Mouse (Mus musculus): Measurements from ENCODE around the gene Slfn1. TPM values are rescaled to one million over a fixed set of nuclear protein-coding genes. Genes with fewer than 3 reads are reported as not detected.

The Slfn1 gene
- polyA plus RNA-seq, 1 experiment from 2014 or later = 0.53 TPM

- no peak overlapping the region for H3K4me3 ChIP-seq (ENCODE audit: low read depth, low read length)
- H3K4me1 ChIP-seq (replicated peaks; ENCODE audit: control insufficient read depth, insufficient read depth, low read length) = no peaks in the 10 kb centered on the region
- H3K9me3 ChIP-seq (ENCODE audit: control insufficient read depth) = 0 out of 2 replicates have a peak, but pooled peaks cover 4% of the 10 kb centered on the region
- H3K4me2 ChIP-seq (replicated peaks; ENCODE audit: low read depth) = no peak overlapping the region
- no peaks in the 10 kb centered on the region for H3K36me3 ChIP-seq (ENCODE audit: control insufficient read depth, insufficient read depth)
- no peak overlapping the region; the same call in 1 of the 2 replicates for H3K27ac ChIP-seq (ENCODE audit: low read depth, low read length)
- peak; percentile 76 for ATAC-seq
- no peak overlapping the region for H3K9ac ChIP-seq (ENCODE audit: low read depth, low read length)
- TF ChIP-seq CTCF (IDR thresholded peaks at IDR 0.05; ENCODE audit: low read depth) = no peak
- no peaks in the 10 kb centered on the region for H3K27me3 ChIP-seq (replicated peaks; ENCODE audit: control insufficient read depth, insufficient read depth, low read length)
- 48% methylated on average over 9 of the region's 9 CpGs for WGBS
Measured at GRCm38 (mm10) chr11:83079487-83080199, 37.0 kb upstream of the Slfn1 start.

- no peak for TF ChIP-seq CTCF (IDR thresholded peaks at IDR 0.05; ENCODE audit: low read depth)
Measured at GRCm38 (mm10) chr11:83082741-83083473, 33.7 kb upstream of the Slfn1 start.

DNA sequence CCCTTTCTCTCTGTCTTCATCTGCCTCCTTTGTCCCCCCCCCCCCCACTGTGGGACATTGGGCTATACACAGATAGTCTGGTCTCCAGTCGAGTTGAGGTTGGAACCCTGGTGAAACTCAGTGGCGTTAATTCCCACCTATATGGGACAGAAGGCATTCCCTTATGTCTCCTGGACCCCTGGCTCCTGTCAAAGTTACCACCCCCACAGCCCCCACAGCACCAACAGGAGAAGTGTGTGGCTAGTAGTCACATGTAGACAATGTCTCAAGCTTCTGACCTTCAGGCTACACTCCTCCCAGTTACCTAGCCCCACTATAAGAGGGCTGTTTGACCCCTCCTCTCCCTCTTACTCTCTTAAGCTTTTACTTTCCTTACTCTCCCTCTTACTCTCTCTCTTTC, 32.5 kb upstream of the Slfn1 start:
- Histone ChIP-seq H3K9ac (ENCODE audit: low read depth, low read length) (no peak overlapping the region), H3K4me3 (ENCODE audit: low read depth, low read length) (no peak overlapping the region), H3K9me3 (ENCODE audit: control insufficient read depth) (0 out of 2 replicates have a peak, but pooled peaks cover 4% of the 10 kb centered on the region), H3K27me3 (replicated peaks; ENCODE audit: control insufficient read depth, insufficient read depth, low read length) (no peaks in the 10 kb centered on the region), H3K4me1 (replicated peaks; ENCODE audit: control insufficient read depth, insufficient read depth, low read length) (no peaks in the 10 kb centered on the region), H3K4me2 (replicated peaks; ENCODE audit: low read depth) (no peak overlapping the region), H3K36me3 (ENCODE audit: control insufficient read depth, insufficient read depth) (no peaks in the 10 kb centered on the region), H3K27ac (ENCODE audit: low read depth, low read length) (no peak overlapping the region)
- ATAC-seq = no peak
- 89% methylated on average over 2 of the region's 2 CpGs for WGBS
- TF ChIP-seq CTCF (IDR thresholded peaks at IDR 0.05; ENCODE audit: low read depth) = no peak

More at GRCm38 (mm10) chr11:83082741-83083473, 33.7 kb upstream of the Slfn1 start:
- no peak for ATAC-seq
- Histone ChIP-seq H3K27me3 (replicated peaks; ENCODE audit: control insufficient read depth, insufficient read depth, low read length) (no peaks in the 10 kb centered on the region), H3K9me3 (ENCODE audit: control insufficient read depth) (0 out of 2 replicates have a peak, but pooled peaks cover 4% of the 10 kb centered on the region), H3K9ac (ENCODE audit: low read depth, low read length) (no peak overlapping the region), H3K27ac (ENCODE audit: low read depth, low read length) (no peak overlapping the region), H3K4me3 (ENCODE audit: low read depth, low read length) (no peak overlapping the region), H3K4me2 (replicated peaks; ENCODE audit: low read depth) (no peak overlapping the region), H3K36me3 (ENCODE audit: control insufficient read depth, insufficient read depth) (no peaks in the 10 kb centered on the region), H3K4me1 (replicated peaks; ENCODE audit: control insufficient read depth, insufficient read depth, low read length) (no peaks in the 10 kb centered on the region)
- WGBS = 53% methylated on average over 7 of the region's 7 CpGs

DNA sequence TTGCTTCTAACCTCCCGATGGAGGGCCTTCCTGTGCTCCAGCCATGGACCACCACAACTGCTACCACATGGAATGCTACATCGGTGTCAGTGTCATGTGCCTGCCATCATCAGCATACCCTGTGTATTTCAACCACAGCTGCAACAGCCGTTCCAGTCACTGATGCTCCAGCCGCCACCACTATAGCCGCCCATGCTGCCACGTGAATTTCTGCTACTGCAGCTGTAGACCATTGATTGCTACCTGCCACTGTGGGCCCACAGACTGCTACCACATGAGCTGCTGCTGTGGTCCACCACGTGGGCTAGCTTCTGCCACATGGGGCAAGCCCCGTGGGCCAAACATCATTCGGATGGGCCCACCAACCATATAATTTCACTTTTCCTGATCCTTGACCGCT, 31.9 kb upstream of the Slfn1 start:
- no peak for TF ChIP-seq CTCF (IDR thresholded peaks at IDR 0.05; ENCODE audit: low read depth)
- 88% methylated on average over 10 of the region's 10 CpGs for WGBS
- no peak overlapping the region for H3K27ac ChIP-seq (ENCODE audit: low read depth, low read length)
- no peak overlapping the region for H3K4me3 ChIP-seq (ENCODE audit: low read depth, low read length)
- H3K36me3 ChIP-seq (ENCODE audit: control insufficient read depth, insufficient read depth) = no peaks in the 10 kb centered on the region
- no peak overlapping the region for H3K9ac ChIP-seq (ENCODE audit: low read depth, low read length)
- ATAC-seq = no peak
- H3K4me2 ChIP-seq (replicated peaks; ENCODE audit: low read depth) = no peak overlapping the region
- no peaks in the 10 kb centered on the region for H3K27me3 ChIP-seq (replicated peaks; ENCODE audit: control insufficient read depth, insufficient read depth, low read length)
- no peaks in the 10 kb centered on the region for H3K4me1 ChIP-seq (replicated peaks; ENCODE audit: control insufficient read depth, insufficient read depth, low read length)
- 0 out of 2 replicates have a peak, but pooled peaks cover 4% of the 10 kb centered on the region for H3K9me3 ChIP-seq (ENCODE audit: control insufficient read depth)

- ATAC-seq = no peak
- Histone ChIP-seq H3K4me3 (ENCODE audit: low read depth, low read length) (no peak overlapping the region), H3K36me3 (ENCODE audit: control insufficient read depth, insufficient read depth) (no peaks in the 10 kb centered on the region), H3K4me1 (replicated peaks; ENCODE audit: control insufficient read depth, insufficient read depth, low read length) (no peaks in the 10 kb centered on the region), H3K27ac (ENCODE audit: low read depth, low read length) (no peak overlapping the region), H3K9ac (ENCODE audit: low read depth, low read length) (no peak overlapping the region), H3K27me3 (replicated peaks; ENCODE audit: control insufficient read depth, insufficient read depth, low read length) (no peaks in the 10 kb centered on the region), H3K4me2 (replicated peaks; ENCODE audit: low read depth) (no peak overlapping the region), H3K9me3 (ENCODE audit: control insufficient read depth) (no peaks in the 10 kb centered on the region)
- peak; percentile 71 for TF ChIP-seq CTCF (IDR thresholded peaks at IDR 0.05; ENCODE audit: low read depth)
- 23% methylated on average over 2 of the region's 2 CpGs for WGBS
Measured at GRCm38 (mm10) chr11:83115138-83115537, 1.5 kb upstream of the Slfn1 start.

DNA sequence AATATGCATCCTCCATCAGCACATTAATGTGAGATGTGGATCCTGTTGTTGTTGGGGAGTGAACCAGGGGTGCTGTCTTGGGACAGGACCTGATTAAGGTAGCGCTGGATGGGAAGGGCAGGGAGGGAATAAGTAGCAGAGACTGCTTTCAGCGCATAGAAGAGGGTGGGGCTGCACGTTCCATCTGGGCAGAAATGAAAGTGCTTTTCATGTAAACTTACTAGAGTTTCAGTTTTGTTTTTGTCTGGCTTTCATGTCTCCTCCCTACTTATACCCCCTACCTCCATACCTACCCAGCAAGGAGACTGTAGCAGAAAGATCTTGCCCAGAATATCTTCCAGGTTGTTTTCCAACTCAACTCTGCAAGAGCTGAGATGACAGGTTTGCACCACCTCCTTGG, 1.4 kb downstream of the Slfn1 start:
- Histone ChIP-seq H3K4me2 (replicated peaks; ENCODE audit: low read depth) (no peak overlapping the region), H3K27ac (ENCODE audit: low read depth, low read length) (no peak overlapping the region), H3K4me3 (ENCODE audit: low read depth, low read length) (no peak overlapping the region), H3K36me3 (ENCODE audit: control insufficient read depth, insufficient read depth) (no peaks in the 10 kb centered on the region), H3K27me3 (replicated peaks; ENCODE audit: control insufficient read depth, insufficient read depth, low read length) (no peaks in the 10 kb centered on the region), H3K9me3 (ENCODE audit: control insufficient read depth) (no peaks in the 10 kb centered on the region), H3K4me1 (replicated peaks; ENCODE audit: control insufficient read depth, insufficient read depth, low read length) (no peaks in the 10 kb centered on the region), H3K9ac (ENCODE audit: low read depth, low read length) (no peak overlapping the region)
- no peak for ATAC-seq
- no peak for TF ChIP-seq CTCF (IDR thresholded peaks at IDR 0.05; ENCODE audit: low read depth)
- 44% methylated on average over 3 of the region's 3 CpGs for WGBS
